Mouse (Mus musculus) midbrain, embryonic 12.5 days (tissue): ENCODE measurements around the gene Trim60. TPM values are rescaled to one million over a fixed set of nuclear protein-coding genes. Genes with fewer than 3 reads are reported as not detected.

Experiments
- ATAC-seq: fragments of 200-750 bp; cut with Nextera tagmentation; 2 replicates; pipeline ENCODE4 v1.8.0; 2017; ENCODE audit warnings: low read depth, moderate TSS enrichment, moderate library complexity; ENCODE audit not compliant: low FRiP score
- H3K27ac ChIP-seq: fragments of 300-500 bp; sonication (generic); replicated peaks from 2 replicates; pipeline ENCODE4 v1.5.1; 2016; ENCODE audit warnings: mild to moderate bottlenecking
- H3K27me3 ChIP-seq: fragments of 300-500 bp; sonication (generic); 2 replicates; pipeline ENCODE4 v1.6.1; 2016; ENCODE audit warnings: mild to moderate bottlenecking
- H3K36me3 ChIP-seq: fragments of 300-500 bp; sonication (generic); 2 replicates; pipeline ENCODE4 v1.6.1; 2016
- H3K4me1 ChIP-seq: fragments of 300-500 bp; sonication (generic); 2 replicates; pipeline ENCODE4 v1.6.1; 2016
- H3K4me2 ChIP-seq: fragments of 300-500 bp; sonication (generic); replicated peaks from 2 replicates; pipeline ENCODE4 v1.6.1; 2016; ENCODE audit warnings: mild to moderate bottlenecking, moderate library complexity
- H3K4me3 ChIP-seq: fragments of 300-500 bp; sonication (generic); 2 replicates; pipeline ENCODE4 v1.5.1; 2016; ENCODE audit warnings: mild to moderate bottlenecking
- H3K9ac ChIP-seq: fragments of 300-500 bp; sonication (generic); replicated peaks from 2 replicates; pipeline ENCODE4 v1.6.1; 2016; ENCODE audit warnings: mild to moderate bottlenecking, moderate library complexity
- H3K9me3 ChIP-seq: fragments of 300-500 bp; sonication (generic); 2 replicates; pipeline ENCODE4 v1.6.1; 2016; ENCODE audit warnings: mild to moderate bottlenecking
- WGBS: fragments of 180-500 bp; shearing (Covaris S2); methylation state at CpG from one replicate; pipeline ENCODE4 v1.1.7; 2016; 5-methylcytosine and 5-hydroxymethylcytosine counted together
- polyA plus RNA-seq: library from polyadenylated mRNA; unstranded; fragments of >200 nt; fragmentation: Nextera tagmentation; extraction: Ambion mirVana; gene quantifications from 2 replicates; pipeline ENCODE4 v1.2.1, GENCODE M21; 2016

Gene Trim60
- polyA plus RNA-seq, 1 experiment from 2014 or later, result not detected

- Histone ChIP-seq H3K27me3 (no peaks in the 10 kb centered on the region), H3K9ac (no peak overlapping the region), H3K4me3 (no peak overlapping the region), H3K4me1 (no peaks in the 10 kb centered on the region), H3K9me3 (no peaks in the 10 kb centered on the region), H3K36me3 (no peaks in the 10 kb centered on the region), H3K4me2 (no peak overlapping the region), H3K27ac (no peak overlapping the region)
- 83% methylated on average over 20 of the region's 20 CpGs for WGBS
- ATAC-seq, result no peak
Observed at GRCm38 (mm10) chr8:64983150-64983897, 35.1 kb downstream of the Trim60 start.

GRCm38 (mm10) chr8:64962836-64963235 lies 55.5 kb downstream of the Trim60 start:
- Histone ChIP-seq H3K27me3 (no peaks in the 10 kb centered on the region), H3K9ac (no peak overlapping the region), H3K27ac (no peak overlapping the region), H3K9me3 (no peaks in the 10 kb centered on the region), H3K4me3 (no peak overlapping the region), H3K36me3 (peaks cover 18% of the 10 kb centered on the region), H3K4me1 (no peaks in the 10 kb centered on the region), H3K4me2 (no peak overlapping the region)
- ATAC-seq, result no peak

- Histone ChIP-seq H3K36me3 (peaks cover 10% of the 10 kb centered on the region; the same call in 1 of the 2 replicates), H3K9ac (no peak overlapping the region), H3K27ac (no peak overlapping the region), H3K4me1 (no peaks in the 10 kb centered on the region), H3K4me3 (no peak overlapping the region), H3K27me3 (no peaks in the 10 kb centered on the region), H3K9me3 (no peaks in the 10 kb centered on the region), H3K4me2 (no peak overlapping the region)
- 87% methylated on average over 9 of the region's 9 CpGs for WGBS
- no peak for ATAC-seq
Observed at GRCm38 (mm10) chr8:64959025-64959424, 59.4 kb downstream of the Trim60 start.

GRCm38 (mm10) chr8:64952101-64952500 lies 66.3 kb downstream of the Trim60 start:
- 84% methylated on average over 6 of the region's 6 CpGs for whole genome bisulfite sequencing
- no peaks in the 10 kb centered on the region for H3K27me3 ChIP-seq
- no peak overlapping the region for H3K27ac ChIP-seq
- H3K4me3 ChIP-seq, result no peak overlapping the region
- H3K4me2 ChIP-seq, result no peak overlapping the region
- H3K36me3 ChIP-seq, result no peaks in the 10 kb centered on the region
- H3K4me1 ChIP-seq, result no peaks in the 10 kb centered on the region
- no peak overlapping the region for H3K9ac ChIP-seq
- ATAC-seq, result no peak
- no peaks in the 10 kb centered on the region for H3K9me3 ChIP-seq

Other genes with a start within 250 kb of the Trim60 start
- gene Klhl2, start 168.6 kb downstream of the Trim60 start, polyA plus RNA-seq, result 24.3 and 32.1 TPM in 2 replicates
- gene Tmem192, start 71.4 kb downstream of the Trim60 start, polyA plus RNA-seq, result 15.3 and 15.8 TPM in 2 replicates
- gene Trim75, start 30.8 kb downstream of the Trim60 start, polyA plus RNA-seq, result not detected in 2 replicates
- not detected in 2 replicates for gene Trim61, start 61 bp downstream of the Trim60 start, polyA plus RNA-seq
- gene Apela, start 18.8 kb upstream of the Trim60 start, polyA plus RNA-seq, result 0.75 and 1.6 TPM in 2 replicates
- not detected in 2 replicates for gene Gm10663, start 56.4 kb upstream of the Trim60 start, polyA plus RNA-seq
- not detected in 2 replicates for gene BC030870, start 111.0 kb upstream of the Trim60 start, polyA plus RNA-seq